Comparison of ENCODE assay signal across 8 mouse cellular contexts in genomic region chr9:27029828-27030762, GRCm38 (mm10). TPM values are rescaled to one million over a fixed set of nuclear protein-coding genes. Genes with fewer than 3 reads are reported as not detected.
A peak's percentile ranks its signal among the peaks of the same experiment; 100 is the strongest.
DNase-seq lines count a peak whose midpoint lies in the region; ATAC-seq and TF ChIP-seq lines count a peak whose summit lies in the region.

TSS of gene Vps26b (minus strand) at chr9:27030065.
TSS of gene Ncapd3 (plus strand) at chr9:27030175.

- H3K27me3 ChIP-seq in G1E (ENCODE audit: insufficient read depth, low read length) = no peaks in the 10 kb centered on the region
- no peaks in the 10 kb centered on the region for H3K27me3 ChIP-seq in forebrain, embryonic 16.5 days (replicated peaks; ENCODE audit: control insufficient read depth, insufficient read depth, low read length)
- H3K27me3 ChIP-seq in lung, embryonic 14.5 days (ENCODE audit: insufficient read depth, low read length) = no peaks in the 10 kb centered on the region
- H3K27me3 ChIP-seq in thymus, adult 2 months (ENCODE audit: control insufficient read depth, insufficient read depth, low read length) = no peaks in the 10 kb centered on the region

- peak; percentile 88 for TF ChIP-seq POLR2A in olfactory bulb, adult 2 months (IDR thresholded peaks at IDR 0.05; ENCODE audit: insufficient read depth, low read depth, low read length)
- TF ChIP-seq POLR2A in thymus, adult 2 months (IDR thresholded peaks at IDR 0.05; ENCODE audit: control insufficient read depth, extremely low read depth, insufficient read depth, low read length, poor library complexity) = peak; percentile 91

- no peaks in the 10 kb centered on the region for H3K9me3 ChIP-seq in G1E (replicated peaks)
- H3K9me3 ChIP-seq in forebrain, embryonic 16.5 days (ENCODE audit: control insufficient read depth, low read length) = no peaks in the 10 kb centered on the region
- H3K9me3 ChIP-seq in lung, embryonic 14.5 days (ENCODE audit: low read depth, low read length) = no peaks in the 10 kb centered on the region

- H3K9ac ChIP-seq in forebrain, embryonic 16.5 days (replicated peaks; ENCODE audit: low read depth, low read length) = peak within 1 kb of the TSS; percentile 98
- H3K9ac ChIP-seq in lung, embryonic 14.5 days = peak within 1 kb of the TSS; percentile 90

- intact Hi-C loops in heart, postnatal 36 days (cut with DNase I) = loop anchor here (1.0 kb wide), 1 partner anchor 31 kb away; the partner anchor contains the start of genes Acad8 and Thyn1

- ATAC-seq in G1E (ENCODE audit: extremely low read depth, insufficient number of reproducible peaks, low FRiP score, poor library complexity, severe bottlenecking) = peak; percentile 91
- peak; percentile 94 for ATAC-seq in forebrain, embryonic 16.5 days
- ATAC-seq in lung, embryonic 14.5 days (ENCODE audit: insufficient read depth) = peak; percentile 96

- H3K4me1 ChIP-seq in G1E (ENCODE audit: insufficient read depth, low read depth, low read length) = peaks cover 62% of the 10 kb centered on the region
- peaks cover 45% of the 10 kb centered on the region for H3K4me1 ChIP-seq in forebrain, embryonic 16.5 days (replicated peaks; ENCODE audit: control insufficient read depth, insufficient read depth, low read length)
- peaks cover 9% of the 10 kb centered on the region for H3K4me1 ChIP-seq in lung, embryonic 14.5 days (ENCODE audit: insufficient read depth)
- no peaks in the 10 kb centered on the region for H3K4me1 ChIP-seq in olfactory bulb, adult 2 months (ENCODE audit: control insufficient read depth, insufficient read depth, low read length)
- peaks cover 7% of the 10 kb centered on the region for H3K4me1 ChIP-seq in thymus, adult 2 months (replicated peaks; ENCODE audit: control insufficient read depth, insufficient read depth, low read length)

- H3K4me3 ChIP-seq in G1E (ENCODE audit: low read depth, low read length) = peak within 1 kb of the TSS; percentile 100
- H3K4me3 ChIP-seq in forebrain, embryonic 16.5 days (replicated peaks; ENCODE audit: low read length) = peak within 1 kb of the TSS; percentile 99
- H3K4me3 ChIP-seq in layer of hippocampus, adult 2 months = peak within 1 kb of the TSS; percentile 100
- H3K4me3 ChIP-seq in lung, embryonic 14.5 days (ENCODE audit: low read depth, low read length) = peak within 1 kb of the TSS; percentile 92
- peak within 1 kb of the TSS; percentile 74 for H3K4me3 ChIP-seq in olfactory bulb, adult 2 months (ENCODE audit: insufficient read depth, low read depth, low read length)
- peak within 1 kb of the TSS; percentile 64 for H3K4me3 ChIP-seq in thymus, adult 2 months (ENCODE audit: control insufficient read depth, insufficient read depth, low read length)

- WGBS in forebrain, embryonic 16.5 days = under 1% methylated on average over 58 of the region's 80 CpGs
- under 1% methylated on average over 69 of the region's 80 CpGs for WGBS in lung, embryonic 14.5 days
- WGBS in olfactory bulb, adult 2 months = under 1% methylated on average over 80 of the region's 80 CpGs
- under 1% methylated on average over 73 of the region's 80 CpGs for WGBS in thymus, adult 2 months

- H3K4me2 ChIP-seq in forebrain, embryonic 16.5 days (ENCODE audit: low read length) = peak within 1 kb of the TSS; percentile 89
- peak within 1 kb of the TSS; percentile 92 for H3K4me2 ChIP-seq in lung, embryonic 14.5 days

- DNase-seq in G1E (ENCODE audit: low spot score) = peak; percentile 89
- peak; percentile 95 to 97 for DNase-seq in cerebellum, adult 18-20 months
- DNase-seq in heart, postnatal 36 days = peak; percentile 94 to 97
- peak; percentile 94 to 95 for DNase-seq in layer of hippocampus, adult 2 months (ENCODE audit: low spot score in 2 of 2)
- peak; percentile 99 for DNase-seq in lung, embryonic 14.5 days
- peak; percentile 93 for DNase-seq in thymus, adult 2 months

- TF ChIP-seq CTCF in G1E (IDR thresholded peaks at IDR 0.05; ENCODE audit: low read depth, low read length) = no peak
- TF ChIP-seq CTCF in layer of hippocampus, adult 2 months (conservative IDR thresholded peaks at IDR 0.05) = peak; percentile 60
- peak; percentile 44 for TF ChIP-seq CTCF in lung, embryonic 14.5 days (IDR thresholded peaks at IDR 0.05; ENCODE audit: low read depth)
- no peak for TF ChIP-seq CTCF in olfactory bulb, adult 2 months (IDR thresholded peaks at IDR 0.05; ENCODE audit: insufficient read depth, low read depth, low read length)
- TF ChIP-seq CTCF in thymus, adult 2 months (IDR thresholded peaks at IDR 0.05; ENCODE audit: borderline replicate concordance, control insufficient read depth, extremely low read depth, insufficient read depth, low read length, poor library complexity) = no peak

- H3K36me3 ChIP-seq in G1E (replicated peaks) = peaks cover 43% of the 10 kb centered on the region
- H3K36me3 ChIP-seq in forebrain, embryonic 16.5 days (ENCODE audit: control insufficient read depth, insufficient read depth) = no peaks in the 10 kb centered on the region
- peaks cover 6% of the 10 kb centered on the region; the same call in 1 of the 2 replicates for H3K36me3 ChIP-seq in lung, embryonic 14.5 days (ENCODE audit: insufficient read depth)
- no peaks in the 10 kb centered on the region for H3K36me3 ChIP-seq in thymus, adult 2 months (ENCODE audit: control insufficient read depth, insufficient read depth, low read length)

- H3K27ac ChIP-seq in forebrain, embryonic 16.5 days (ENCODE audit: low read length) = peak within 1 kb of the TSS; percentile 95
- peak within 1 kb of the TSS; percentile 94 for H3K27ac ChIP-seq in layer of hippocampus, adult 2 months
- H3K27ac ChIP-seq in lung, embryonic 14.5 days (ENCODE audit: low read depth) = peak within 1 kb of the TSS; percentile 89
- H3K27ac ChIP-seq in olfactory bulb, adult 2 months (ENCODE audit: insufficient read depth, low read depth, low read length) = peak within 1 kb of the TSS; percentile 93
- H3K27ac ChIP-seq in thymus, adult 2 months (ENCODE audit: control insufficient read depth, insufficient read depth, low read length) = peak within 1 kb of the TSS; percentile 72

RNA-seq across cellular contexts. Expression of gene Vps26b, which starts in this region (rescaled TPM):
- total RNA-seq in G1E (2014; fragmentation: Nextera tagmentation) (73.7 and 76.8 TPM in 2 replicates), G1E (2017) (32.7 and 37.4 TPM in 2 replicates)
- polyA plus RNA-seq in G1E (2012) = 31.4 and 39.9 TPM in 2 replicates
- 85.7 and 92.7 TPM in 2 replicates for polyA plus RNA-seq in forebrain, embryonic 16.5 days (2015; fragmentation: Nextera tagmentation; extraction: Ambion mirVana)
- total RNA-seq in heart, postnatal 36 days (2021) = 10 to 100 TPM; 30.5 to 32.2 TPM
- total RNA-seq in layer of hippocampus, adult 2 months (2021) = 100 to 1,000 TPM; 106 to 111 TPM
- polyA plus RNA-seq in lung, embryonic 14.5 days (2014; fragmentation: Nextera tagmentation; extraction: Ambion mirVana) = 37.9 and 38.8 TPM in 2 replicates
- not detected in 2 replicates for polyA plus RNA-seq in olfactory bulb, adult 2 months (2012; ENCODE audit: insufficient read depth, insufficient read length, low replicate concordance, missing spikeins)
- 69.6 and 82.1 TPM in 2 replicates for polyA plus RNA-seq in thymus, adult 2 months (2012; rRNA removed)

RNA-seq across cellular contexts. Expression of gene Ncapd3, which starts in this region (rescaled TPM):
- 144 and 187 TPM in 2 replicates for total RNA-seq in G1E (2014; fragmentation: Nextera tagmentation)
- 75.6 and 78.1 TPM in 2 replicates for total RNA-seq in G1E (2017)
- polyA plus RNA-seq in G1E (2012) = 3.7 and 5.6 TPM in 2 replicates
- polyA plus RNA-seq in forebrain, embryonic 16.5 days (2015; fragmentation: Nextera tagmentation; extraction: Ambion mirVana) = 23.4 and 24.9 TPM in 2 replicates
- total RNA-seq in heart, postnatal 36 days (2021) = 10 to 100 TPM; 10.7 to 11.4 TPM
- total RNA-seq in layer of hippocampus, adult 2 months (2021) = 10 to 100 TPM; 18.8 to 19.6 TPM
- polyA plus RNA-seq in lung, embryonic 14.5 days (2014; fragmentation: Nextera tagmentation; extraction: Ambion mirVana) = 44.1 and 45.2 TPM in 2 replicates
- 124 TPM in 1 of 2 replicates, not detected in the other for polyA plus RNA-seq in olfactory bulb, adult 2 months (2012; ENCODE audit: insufficient read depth, insufficient read length, low replicate concordance, missing spikeins)
- polyA plus RNA-seq in thymus, adult 2 months (2012; rRNA removed) = 75.5 and 82.4 TPM in 2 replicates

Comparison
In these comparisons a context has a peak if more than half of its experiments do, and no peak if none do; other contexts are left out.
1. Peak in every context shown above with its lines: DNase-seq, ATAC-seq, H3K4me3 ChIP-seq and H3K27ac ChIP-seq.
2. CTCF ChIP-seq: peak in layer of hippocampus, adult 2 months (single experiment) and lung, embryonic 14.5 days (single experiment); none in G1E (single experiment), olfactory bulb, adult 2 months (single experiment) and thymus, adult 2 months (single experiment).